Comparison of ENCODE assay signal across 11 mouse cellular contexts in genomic region chr2:30010840-30011281, GRCm38 (mm10). TPM values are rescaled to one million over a fixed set of nuclear protein-coding genes. Genes with fewer than 3 reads are reported as not detected.
DNase-seq lines count a peak whose midpoint lies in the region; ATAC-seq and TF ChIP-seq lines count a peak whose summit lies in the region.
"Had no signal": no experiment of that assay in that cellular context is flagged by ENCODE, and none has a peak within 500 bp of the region (broad histone marks: within the 10 kb centered on the region; RNA-seq: fewer than 3 reads in every experiment).

No protein-coding gene starts in this region.

- H3K4me1 ChIP-seq in liver, adult 2 months (ENCODE audit: control insufficient read depth, insufficient read depth, low read length), result no peaks in the 10 kb centered on the region
- H3K4me1 ChIP-seq in liver, postnatal 0 days (ENCODE audit: insufficient read depth), result no peaks in the 10 kb centered on the region
- peaks cover 14% of the 10 kb centered on the region for H3K4me1 ChIP-seq in cerebellum, adult 2 months (ENCODE audit: control insufficient read depth, insufficient read depth, low read length)
- H3K4me1 ChIP-seq: embryonic facial prominence, embryonic 15.5 days; midbrain, embryonic 12.5 days had no signal

- TF ChIP-seq EP300 in liver, postnatal 0 days (IDR thresholded peaks at IDR 0.05; ENCODE audit: low read depth), result no peak

- H3K4me2 ChIP-seq in liver, postnatal 0 days (ENCODE audit: low read depth, low read length), result no peak overlapping the region
- H3K4me2 ChIP-seq: embryonic facial prominence, embryonic 15.5 days; midbrain, embryonic 12.5 days had no signal

- no peak overlapping the region for H3K4me3 ChIP-seq in liver, adult 2 months (ENCODE audit: insufficient read depth, low read depth, low read length)
- no peak overlapping the region for H3K4me3 ChIP-seq in liver, postnatal 0 days (ENCODE audit: low read depth, low read length)
- no peak overlapping the region for H3K4me3 ChIP-seq in cerebellum, adult 2 months (replicated peaks; ENCODE audit: insufficient read depth, low read depth, low read length)
- H3K4me3 ChIP-seq: embryonic facial prominence, embryonic 15.5 days; midbrain, embryonic 12.5 days had no signal

- DNase-seq in liver, adult 2 months (ENCODE audit: extremely low read depth, low read depth, low spot score), result peak; percentile 82
- no peak for DNase-seq in liver, postnatal 0 days
- peak; percentile 86 to 88 for DNase-seq in cerebellum, adult 2 months
- peak; percentile 67 to 73 for DNase-seq in gastrocnemius, postnatal 36 days
- peak; percentile 57 for DNase-seq in right cerebral cortex, postnatal 14 days
- DNase-seq in retina, postnatal 1 day, result no peak

- no peak for TF ChIP-seq POLR2A in liver, adult 2 months (IDR thresholded peaks at IDR 0.05; ENCODE audit: extremely low read depth, insufficient read depth, low read length)
- TF ChIP-seq POLR2A in cerebellum, adult 2 months (IDR thresholded peaks at IDR 0.05; ENCODE audit: borderline replicate concordance, insufficient read depth, low read length), result no peak

- intact Hi-C loops in gastrocnemius, postnatal 36 days (cut with DNase I), result no loop called here

- ATAC-seq in liver, postnatal 0 days, result no peak
- no peak for ATAC-seq in inflammation-experienced regulatory T-cells, adult 6 months
- ATAC-seq in megakaryocyte, adult 5-6 weeks (ENCODE audit: poor library complexity, severe bottlenecking), result no peak

- H3K9ac ChIP-seq in liver, adult 2 months (ENCODE audit: low read depth, low read length), result no peak overlapping the region
- no peak overlapping the region for H3K9ac ChIP-seq in liver, postnatal 0 days (replicated peaks)
- H3K9ac ChIP-seq: embryonic facial prominence, embryonic 15.5 days; midbrain, embryonic 12.5 days had no signal

- peaks cover 75% of the 10 kb centered on the region for H3K36me3 ChIP-seq in liver, adult 2 months (ENCODE audit: control insufficient read depth, insufficient read depth, low read length)
- H3K36me3 ChIP-seq in liver, postnatal 0 days (replicated peaks; ENCODE audit: insufficient read depth, low read length), result peaks cover 88% of the 10 kb centered on the region

- H3K9me3 ChIP-seq in liver, postnatal 0 days (ENCODE audit: low read length), result no peaks in the 10 kb centered on the region
- H3K9me3 ChIP-seq: embryonic facial prominence, embryonic 15.5 days; midbrain, embryonic 12.5 days had no signal

- no peaks in the 10 kb centered on the region for H3K79me2 ChIP-seq in liver, adult 2 months (ENCODE audit: control insufficient read depth, insufficient read depth, low read length)

- H3K27ac ChIP-seq in liver, adult 2 months (replicated peaks; ENCODE audit: insufficient read depth, low read depth, low read length), result no peak overlapping the region
- H3K27ac ChIP-seq in liver, postnatal 0 days (ENCODE audit: low read depth), result no peak overlapping the region
- H3K27ac ChIP-seq in cerebellum, adult 2 months (ENCODE audit: insufficient read depth, low read length), result no peak overlapping the region
- H3K27ac ChIP-seq: embryonic facial prominence, embryonic 15.5 days; kidney, postnatal 0 days; midbrain, embryonic 12.5 days had no signal

- TF ChIP-seq CTCF in liver, adult 2 months (IDR thresholded peaks at IDR 0.05; ENCODE audit: low read depth, low read length), result no peak
- no peak for TF ChIP-seq CTCF in liver, postnatal 0 days (IDR thresholded peaks at IDR 0.05; ENCODE audit: low read depth)
- no peak for TF ChIP-seq CTCF in cerebellum, adult 2 months (IDR thresholded peaks at IDR 0.05; ENCODE audit: borderline replicate concordance, insufficient read depth, low read depth, low read length)

- WGBS in liver, adult 2 months, result 28% methylated on average over 8 of the region's 8 CpGs
- WGBS in liver, postnatal 0 days (ENCODE audit: insufficient replicate concordance), result 88% methylated on average over 8 of the region's 8 CpGs
- WGBS in cerebellum, adult 2 months, result 3% methylated on average over 8 of the region's 8 CpGs

- H3K27me3 ChIP-seq in liver, adult 2 months (ENCODE audit: control insufficient read depth, insufficient read depth, low read length), result no peaks in the 10 kb centered on the region
- H3K27me3 ChIP-seq in liver, postnatal 0 days (ENCODE audit: insufficient read depth, low read length), result no peaks in the 10 kb centered on the region
- H3K27me3 ChIP-seq in cerebellum, adult 2 months (ENCODE audit: control insufficient read depth, insufficient read depth, low read length), result no peaks in the 10 kb centered on the region
- H3K27me3 ChIP-seq: embryonic facial prominence, embryonic 15.5 days; midbrain, embryonic 12.5 days had no signal

RNA-seq across cellular contexts. Expression of gene Wdr34, which starts 37.8 kb away (rescaled TPM):
- 5.5 and 7.5 TPM in 2 replicates for total RNA-seq in liver, adult 2 months (2014; rRNA removed)
- polyA plus RNA-seq in liver, adult 2 months (2012; rRNA removed), result 9.7 and 10.3 TPM in 2 replicates
- 5.8 and 6.6 TPM in 2 replicates for polyA plus RNA-seq in liver, postnatal 0 days (2015; fragmentation: Nextera tagmentation; extraction: Ambion mirVana)
- 25.2 and 25.6 TPM in 2 replicates for polyA plus RNA-seq in cerebellum, adult 2 months (2012; rRNA removed)
- total RNA-seq in gastrocnemius, postnatal 36 days (2021), result 1 to 10 TPM; 3.9 to 4.1 TPM
- polyA plus RNA-seq in inflammation-experienced regulatory T-cells, adult 6 months (2017; shearing (Covaris generic)), result 1 to 10 TPM in 2 of 3 experiments, under 1 TPM in 1; 0.59 to 2.1 (median 1.1) TPM
- total RNA-seq in megakaryocyte, adult 5-6 weeks (2015), result 0.91 and 1.2 TPM in 2 replicates
- total RNA-seq in megakaryocyte, adult 5-6 weeks (2017), result 1.8 and 5.7 TPM in 2 replicates

RNA-seq across cellular contexts. Expression of gene Sptan1, which starts 45.5 kb away (rescaled TPM):
- 89.0 and 98.6 TPM in 2 replicates for total RNA-seq in liver, adult 2 months (2014; rRNA removed)
- polyA plus RNA-seq in liver, adult 2 months (2012; rRNA removed), result 61.4 and 71.3 TPM in 2 replicates
- 14.9 and 17.2 TPM in 2 replicates for polyA plus RNA-seq in liver, postnatal 0 days (2015; fragmentation: Nextera tagmentation; extraction: Ambion mirVana)
- polyA plus RNA-seq in cerebellum, adult 2 months (2012; rRNA removed), result 922 and 988 TPM in 2 replicates
- 10 to 100 TPM; 42.0 to 55.4 TPM for total RNA-seq in gastrocnemius, postnatal 36 days (2021)
- polyA plus RNA-seq in inflammation-experienced regulatory T-cells, adult 6 months (2017; shearing (Covaris generic)), result 10 to 100 TPM; 69.9 to 81.0 (median 75.6) TPM
- 59.3 and 72.4 TPM in 2 replicates for total RNA-seq in megakaryocyte, adult 5-6 weeks (2015)
- 131 and 136 TPM in 2 replicates for total RNA-seq in megakaryocyte, adult 5-6 weeks (2017)

RNA-seq across cellular contexts. Expression of gene Set, which starts 46.3 kb away (rescaled TPM):
- total RNA-seq in liver, adult 2 months (2014; rRNA removed), result 64.2 and 85.1 TPM in 2 replicates
- 25.9 and 26.3 TPM in 2 replicates for polyA plus RNA-seq in liver, adult 2 months (2012; rRNA removed)
- polyA plus RNA-seq in liver, postnatal 0 days (2015; fragmentation: Nextera tagmentation; extraction: Ambion mirVana), result 115 and 116 TPM in 2 replicates
- 138 and 159 TPM in 2 replicates for polyA plus RNA-seq in cerebellum, adult 2 months (2012; rRNA removed)
- total RNA-seq in gastrocnemius, postnatal 36 days (2021), result 10 to 100 TPM; 81.3 to 93.3 TPM
- 100 to 1,000 TPM; 374 to 393 (median 380) TPM for polyA plus RNA-seq in inflammation-experienced regulatory T-cells, adult 6 months (2017; shearing (Covaris generic))
- 160 and 167 TPM in 2 replicates for total RNA-seq in megakaryocyte, adult 5-6 weeks (2015)
- total RNA-seq in megakaryocyte, adult 5-6 weeks (2017), result 634 and 647 TPM in 2 replicates

Comparison
In these comparisons a context has a peak if more than half of its experiments do, and no peak if none do; other contexts are left out.
1. DNase-seq: peak in liver, adult 2 months (single experiment), cerebellum, adult 2 months (2 of 2), gastrocnemius, postnatal 36 days (2 of 2) and right cerebral cortex, postnatal 14 days (single experiment); none in liver, postnatal 0 days (single experiment) and retina, postnatal 1 day (single experiment).
2. RNA of gene Sptan1, which starts 45.5 kb away (polyA plus RNA-seq): 922 to 988 TPM in cerebellum, adult 2 months; 69.9 to 81.0 TPM in inflammation-experienced regulatory T-cells, adult 6 months, 61.4 to 71.3 TPM in liver, adult 2 months and 14.9 to 17.2 TPM in liver, postnatal 0 days; every median in the first group is over 10 times any median in the second.